Mouse (Mus musculus) heart, postnatal 0 days (tissue): ENCODE data around the gene Pik3cb.

ENCODE experiments used
- CTCF ChIP-seq: IDR thresholded peaks from 2 replicates; pipeline ENCODE4 v1.5.1; 2016; ENCODE audit warnings: antibody characterized with exemption, control low read depth, low read depth
- EP300 ChIP-seq: IDR thresholded peaks from 2 replicates; pipeline ENCODE4 v1.6.1; 2016; ENCODE audit warnings: antibody characterized with exemption, low read depth

DNA sequence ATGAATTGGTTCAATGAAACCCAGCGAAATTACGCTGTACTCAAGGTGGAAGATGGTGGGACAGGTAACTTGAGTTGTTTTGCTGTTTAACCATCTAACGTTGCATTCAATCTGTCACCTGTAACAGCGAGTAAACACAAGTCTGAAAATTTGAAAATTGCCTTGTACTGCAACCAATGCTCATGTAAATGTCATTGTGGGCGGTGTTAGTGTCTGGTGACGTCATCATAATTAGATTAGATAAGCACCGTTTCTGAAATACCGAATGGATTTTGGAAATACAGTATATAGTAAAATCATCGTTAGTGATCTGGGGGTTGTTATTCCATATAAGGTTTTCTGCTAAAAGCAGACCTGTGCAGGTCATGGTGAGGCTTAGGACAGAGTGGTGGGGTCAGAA lies 153.3 kb downstream of the Pik3cb start:
- TF ChIP-seq CTCF (no peak), EP300 (no peak)
